Mouse (Mus musculus): ENCODE results near the gene Hnf1b.

- no peak for TF ChIP-seq CTCF (IDR thresholded peaks at IDR 0.05; ENCODE audit: low read depth, low read length)
- TF ChIP-seq POLR2A (IDR thresholded peaks at IDR 0.05; ENCODE audit: extremely low read depth, insufficient read depth, low read length) = no peak
Observed at GRCm38 (mm10) chr11:83881438-83881837, 31.6 kb downstream of the Hnf1b start.
